Mouse (Mus musculus) gastrocnemius, adult 8-10 months (tissue): ENCODE measurements around the gene Cdc14a. TPM values are rescaled to one million over a fixed set of nuclear protein-coding genes. Genes with fewer than 3 reads are reported as not detected.

Experiments
- DNase-seq, 2 experiments: peaks; one replicate each; pipeline ENCODE4 v3.0.0; 2022; ENCODE audit warnings: low spot score in 2 of 2
- total RNA-seq, 4 experiments: library from RNA; stranded (reverse); gene quantifications; 2 replicates each; pipeline ENCODE4 v1.2.4; 2022

Gene Cdc14a
- total RNA-seq, 4 experiments from 2014 or later = 14.2 to 23.0 (median 17.6) TPM

DNA sequence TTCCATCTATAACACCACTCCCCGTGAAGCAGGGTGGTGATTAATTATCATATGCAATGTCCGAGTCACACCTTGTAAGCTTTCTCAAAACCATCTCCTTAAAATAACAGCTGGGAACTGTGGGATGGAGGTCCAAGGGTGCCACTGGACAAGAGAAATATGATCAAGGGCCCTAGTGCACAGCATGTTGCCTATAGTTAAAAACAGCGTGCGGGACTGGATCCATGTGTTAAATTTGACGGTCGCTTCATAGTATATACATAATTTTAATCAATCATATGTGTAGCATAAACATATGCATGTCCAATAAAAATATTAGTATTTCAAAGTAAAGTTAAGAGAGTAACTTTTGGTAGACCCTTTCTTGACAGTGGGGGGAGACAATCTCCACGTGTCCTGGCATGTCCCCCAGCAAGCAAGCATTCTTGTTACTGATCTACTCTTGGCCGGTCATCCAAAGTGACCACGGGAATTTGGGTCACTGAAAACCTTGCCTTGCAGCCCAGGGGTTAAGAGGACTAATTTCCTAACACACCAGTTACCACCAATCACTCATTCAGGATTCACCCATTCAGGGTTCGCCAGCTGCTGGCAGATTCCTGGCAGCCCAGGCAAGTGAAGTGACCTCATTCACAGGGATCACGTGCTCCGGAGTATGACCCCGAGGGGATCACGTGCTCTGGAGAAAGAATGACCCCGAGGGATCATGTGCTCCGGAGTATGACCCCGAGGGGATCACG lies 94.6 kb downstream of the Cdc14a start:
- peak in 1 of 2 experiments; percentile 31 for DNase-seq

DNA sequence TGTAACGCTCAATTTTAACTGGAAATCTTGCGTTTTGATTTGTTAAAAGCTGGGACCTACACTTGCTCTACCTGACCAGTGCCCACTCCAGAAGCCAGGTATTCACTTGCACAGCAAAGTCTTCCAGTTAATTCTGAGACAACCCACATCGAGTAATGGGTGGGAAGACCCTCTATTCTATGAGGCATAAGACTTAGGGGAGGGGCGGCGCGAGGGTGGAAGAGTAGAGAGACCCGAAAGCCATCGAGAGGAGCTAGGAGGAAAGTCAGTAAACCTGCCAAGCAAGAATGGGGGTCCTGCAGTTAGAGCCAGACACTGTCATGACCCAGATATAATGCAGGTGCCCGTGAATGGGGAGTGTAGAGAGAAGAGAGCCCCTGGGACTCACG lies 96.2 kb downstream of the Cdc14a start:
- no peak for DNase-seq

DNA sequence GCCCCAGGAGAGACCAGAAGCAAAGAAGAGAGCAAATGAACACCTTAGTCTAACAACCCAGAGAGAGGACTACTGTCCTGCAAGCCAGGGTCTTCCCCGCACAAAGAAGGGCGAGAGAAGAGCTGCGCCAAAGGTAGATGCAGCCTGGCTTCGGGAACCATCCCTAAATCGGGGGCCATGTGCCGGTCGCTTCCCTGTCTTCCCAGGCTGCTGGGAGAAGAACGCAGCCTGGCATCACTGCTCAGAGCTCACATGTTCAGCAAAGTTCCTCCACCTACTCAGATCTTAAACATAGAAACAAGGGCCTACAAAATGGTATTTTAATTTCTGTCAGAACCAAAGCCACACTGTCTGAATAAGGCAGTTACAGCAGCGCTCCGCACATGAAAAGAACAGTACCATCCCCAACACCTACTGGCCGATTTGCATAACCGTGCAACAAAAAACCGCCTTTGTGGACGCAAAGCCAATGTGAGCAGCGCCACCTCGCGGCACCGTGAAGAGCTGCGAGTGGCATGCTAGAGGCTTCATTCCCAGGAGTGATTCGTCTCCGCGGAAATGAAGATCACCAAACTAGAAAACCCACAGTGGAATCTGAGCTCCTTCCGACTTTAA lies 96.7 kb downstream of the Cdc14a start:
- DNase-seq = peak in 1 of 2 experiments; percentile 40

DNA sequence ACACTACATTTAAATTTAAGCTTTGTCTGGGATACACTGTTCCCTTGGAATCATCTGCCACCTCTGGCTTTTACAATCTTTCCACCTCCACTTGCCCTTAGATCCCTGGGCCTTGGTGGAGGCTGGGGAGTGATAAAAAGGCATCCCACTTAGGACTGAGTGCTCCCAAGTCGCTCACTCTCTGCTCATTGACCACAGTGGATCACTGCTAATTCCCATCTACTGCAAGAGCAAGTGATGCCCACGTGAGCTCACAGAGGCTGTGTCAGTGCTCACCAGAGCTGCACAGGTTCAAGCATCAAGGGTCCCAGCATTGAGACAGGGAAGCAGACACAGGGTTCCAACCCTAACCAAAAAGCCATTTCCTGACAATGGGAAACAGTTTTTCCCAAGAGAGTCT lies 98.3 kb downstream of the Cdc14a start:
- no peak for DNase-seq

DNA sequence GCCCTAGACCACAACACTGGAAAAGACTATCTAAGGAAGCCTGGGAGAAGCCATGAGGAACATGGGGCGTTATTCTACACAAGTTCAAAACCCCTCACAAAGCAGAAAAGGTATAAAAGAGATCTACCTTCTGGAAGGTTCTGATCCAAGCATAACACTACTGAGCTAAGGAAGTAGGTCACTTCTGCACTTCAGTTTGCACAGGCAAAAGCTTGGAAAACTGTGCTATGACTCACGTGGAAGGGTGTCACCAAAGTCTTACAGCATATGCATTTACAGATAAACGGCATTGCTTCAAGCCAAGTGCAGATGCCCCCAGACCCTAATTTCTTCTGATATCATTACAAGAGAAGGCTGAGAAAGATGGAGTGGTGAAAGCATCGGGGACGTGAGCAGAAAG lies 104.1 kb downstream of the Cdc14a start:
- no peak for DNase-seq

DNA sequence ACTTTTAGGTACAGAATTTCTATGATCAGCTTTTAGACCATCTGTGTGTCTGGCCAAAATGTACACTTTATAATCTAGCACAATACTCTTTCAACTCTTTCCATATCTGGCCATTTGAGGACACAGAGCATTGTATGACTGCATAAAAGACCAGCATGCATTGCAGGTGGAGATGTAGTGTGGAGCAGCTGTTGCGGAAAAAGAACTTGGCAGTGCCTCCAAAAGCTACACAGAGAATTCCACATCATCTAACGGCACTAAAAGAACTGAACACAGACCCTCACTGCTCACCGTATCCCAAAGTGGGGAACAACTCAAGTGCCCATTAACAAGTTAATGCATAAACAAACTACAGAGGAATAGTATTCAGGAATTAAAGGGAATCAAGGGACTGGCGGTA lies 112.0 kb downstream of the Cdc14a start:
- no peak for DNase-seq

DNA sequence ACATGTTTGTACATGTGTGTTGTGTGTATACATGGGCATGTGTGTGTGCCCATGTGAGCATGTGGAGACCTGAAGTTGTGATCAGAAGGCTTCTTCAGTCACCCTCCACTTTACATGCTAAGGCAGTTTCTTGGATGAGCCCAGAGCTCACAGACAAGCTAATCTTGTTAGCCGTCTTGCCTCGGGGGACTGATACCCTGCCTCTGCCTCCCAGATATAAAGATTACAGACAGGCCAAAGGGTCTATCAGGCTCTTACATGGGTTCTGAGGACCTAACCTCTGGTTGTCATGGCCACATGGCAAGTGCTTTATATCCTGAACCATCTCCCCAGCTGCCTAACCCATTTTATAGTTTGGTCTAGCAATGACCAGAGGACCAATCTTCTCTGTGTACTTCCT lies 112.7 kb downstream of the Cdc14a start:
- DNase-seq = no peak

DNA sequence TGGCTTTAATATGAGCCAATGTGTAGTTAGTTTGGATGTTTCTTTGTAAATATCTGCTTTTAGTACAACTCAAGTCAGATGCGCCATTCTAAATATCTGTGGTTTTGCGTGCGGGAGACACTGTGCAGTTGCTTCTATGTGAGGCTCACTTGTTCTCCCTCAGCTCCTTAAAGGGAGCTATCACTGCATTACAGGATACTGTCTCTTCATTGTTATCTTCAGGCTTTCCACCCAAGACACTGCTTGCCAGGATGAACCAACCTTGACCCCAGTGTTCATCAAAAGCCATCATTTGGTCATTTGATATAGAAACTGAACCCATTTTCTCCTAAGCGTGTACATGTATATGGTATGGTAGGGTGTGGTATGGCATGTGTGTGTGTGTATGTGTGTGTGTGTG lies 113.2 kb downstream of the Cdc14a start:
- DNase-seq = no peak

DNA sequence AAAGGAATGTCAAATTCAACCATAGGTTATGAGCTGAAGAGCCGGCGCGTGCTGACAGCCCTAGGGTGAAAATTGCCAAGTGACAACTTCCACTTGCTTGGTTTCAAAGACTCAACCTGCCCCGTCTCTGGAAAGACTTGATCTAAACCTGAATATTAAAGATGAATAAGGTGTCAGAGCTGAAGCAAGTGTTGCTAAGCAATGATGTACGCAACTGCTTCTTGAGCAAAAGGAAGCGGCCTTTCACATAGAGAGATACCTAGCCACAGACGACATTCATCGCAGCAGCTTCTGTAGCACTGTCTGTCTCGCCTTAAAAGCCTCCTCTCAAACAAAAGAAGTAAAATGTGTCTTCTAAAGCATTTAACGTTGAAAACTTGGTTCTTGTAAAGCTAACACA lies 113.8 kb downstream of the Cdc14a start:
- DNase-seq = no peak

DNA sequence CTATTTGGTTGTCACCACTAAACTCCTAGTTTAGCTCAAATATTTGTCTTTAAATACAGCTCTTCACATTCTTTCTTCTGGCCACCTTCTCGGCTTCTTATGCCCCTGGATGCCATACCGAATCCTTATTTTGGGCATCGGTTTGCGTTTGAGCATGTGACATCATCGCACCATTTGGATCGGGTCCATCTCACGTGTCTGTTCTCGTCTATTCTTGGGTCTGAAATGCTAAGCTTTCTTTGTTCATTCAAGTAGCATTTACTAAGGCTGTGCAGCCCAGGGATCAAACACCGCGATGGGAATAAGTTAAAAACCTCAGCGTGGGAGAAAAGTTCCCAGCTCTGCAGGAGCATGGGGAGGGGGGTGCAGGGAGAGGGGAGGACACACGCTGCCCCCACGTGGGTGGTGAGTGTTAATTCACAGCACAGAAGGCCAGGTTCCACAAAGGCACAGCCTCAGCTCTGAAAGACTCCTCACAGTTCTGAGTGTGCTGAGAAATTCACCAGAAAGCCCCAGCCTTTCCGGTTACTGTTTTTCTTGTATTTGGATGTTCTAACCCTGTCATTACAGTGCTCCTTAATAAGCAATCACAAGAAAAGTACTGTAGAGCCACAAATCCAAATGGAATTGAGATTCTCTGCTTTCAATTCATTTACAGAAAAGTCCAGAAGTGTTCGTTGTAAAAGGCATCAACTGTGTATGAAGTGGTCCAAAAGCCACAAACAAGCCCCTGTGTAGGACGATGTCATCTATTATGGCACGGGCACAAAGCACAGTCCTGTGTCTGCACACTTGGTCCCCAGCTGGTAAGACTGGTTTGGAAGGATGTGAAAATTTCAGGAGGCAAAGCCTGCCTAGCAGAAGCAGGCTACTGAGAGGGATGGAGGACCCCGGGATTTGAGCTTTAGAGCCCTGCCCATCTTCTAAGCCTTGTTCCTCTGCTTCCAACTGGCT lies 118.8 kb downstream of the Cdc14a start:
- no peak for DNase-seq

DNA sequence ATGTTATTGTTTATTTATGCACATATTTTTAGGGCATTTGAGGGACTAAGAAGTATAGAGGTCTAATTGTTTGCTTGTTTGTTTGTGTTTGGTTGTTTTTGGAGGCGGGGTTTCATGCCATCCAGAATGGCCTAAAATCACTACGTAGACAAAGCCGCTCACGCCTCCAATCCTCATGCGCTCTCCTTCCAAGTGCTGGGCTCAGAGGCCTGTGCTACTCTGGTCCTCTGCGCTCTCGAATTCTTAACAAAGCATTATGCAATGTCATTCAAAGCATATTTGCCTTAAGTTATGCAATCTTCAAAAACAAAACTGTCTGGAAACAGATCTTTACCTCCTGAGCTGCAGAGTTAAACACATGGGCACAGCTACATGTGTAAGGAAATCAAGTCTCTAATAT lies 121.3 kb downstream of the Cdc14a start:
- no peak for DNase-seq

DNA sequence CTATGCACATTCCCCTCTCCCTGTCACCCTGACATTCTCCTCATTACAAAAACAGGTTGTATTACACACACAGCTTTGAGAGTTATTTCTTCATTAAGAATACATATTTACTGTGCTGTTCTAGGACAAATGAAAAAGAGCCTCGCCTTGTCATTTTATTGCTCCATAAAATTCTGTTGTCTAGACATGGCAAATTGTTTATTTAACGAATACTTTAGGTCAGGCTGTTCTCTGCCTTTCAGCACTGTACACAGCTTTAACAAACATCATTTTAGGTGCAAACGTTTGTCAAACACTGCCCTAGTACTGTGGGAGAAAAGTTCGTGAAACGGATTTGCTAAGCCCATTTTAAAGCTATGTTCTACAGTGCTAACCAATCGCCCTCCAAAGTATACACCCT lies 122.1 kb downstream of the Cdc14a start:
- no peak for DNase-seq

DNA sequence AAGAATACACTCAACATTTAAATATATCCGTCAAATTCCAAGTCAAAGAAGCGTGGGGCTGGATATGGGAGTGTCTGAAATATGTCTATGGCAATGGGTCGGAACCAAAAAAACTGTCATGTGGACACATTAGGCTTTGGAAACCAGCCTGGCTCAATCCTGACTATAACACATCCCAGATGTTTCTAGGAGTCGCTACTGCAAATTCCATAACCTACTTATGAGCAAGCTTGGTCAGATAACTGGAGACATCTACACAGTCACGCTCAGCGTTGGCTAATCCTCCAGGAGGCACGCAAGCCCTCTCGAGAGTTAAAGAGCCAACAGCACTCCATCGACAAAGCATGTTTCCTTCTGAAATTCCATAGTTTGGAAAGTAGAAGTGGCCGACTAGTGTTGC lies 125.1 kb downstream of the Cdc14a start:
- no peak for DNase-seq

DNA sequence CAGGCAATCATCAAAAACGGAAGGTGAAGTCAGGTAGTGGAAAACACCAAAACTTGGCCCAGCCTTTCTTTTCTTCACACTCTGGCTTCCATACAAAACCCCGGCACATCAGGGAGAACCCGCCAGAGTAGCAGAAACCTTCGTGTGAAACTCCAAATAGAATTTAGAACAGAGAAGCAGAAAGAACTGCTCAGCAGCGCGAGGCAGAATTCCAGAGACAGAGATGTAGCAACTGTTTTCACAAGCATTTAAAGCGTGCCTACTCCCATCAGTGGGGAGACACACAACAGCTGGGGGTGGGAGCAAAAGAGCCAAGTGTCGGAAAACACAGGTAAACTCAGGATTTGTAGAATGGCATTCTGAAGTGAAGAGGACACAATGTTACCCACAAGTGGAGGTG lies 125.8 kb downstream of the Cdc14a start:
- DNase-seq = no peak

DNA sequence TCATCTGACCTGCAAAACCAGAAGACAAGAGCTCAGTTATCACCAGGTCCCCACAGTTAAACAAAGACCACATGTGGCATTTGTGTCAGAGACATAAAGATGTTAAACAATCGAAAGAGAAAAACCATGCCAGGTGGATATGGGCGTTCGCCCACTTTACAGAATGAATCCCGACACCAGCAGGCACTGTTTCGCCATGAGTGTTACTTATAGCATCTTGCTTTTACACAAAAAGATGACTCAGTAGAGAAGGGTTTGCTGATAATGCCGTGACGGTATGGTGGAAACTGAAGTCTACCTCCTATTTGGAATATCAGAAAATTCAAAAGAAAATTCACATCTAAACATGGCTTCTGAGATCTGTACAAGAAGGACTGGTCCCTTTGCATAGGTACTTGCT lies 126.7 kb downstream of the Cdc14a start:
- no peak for DNase-seq

DNA sequence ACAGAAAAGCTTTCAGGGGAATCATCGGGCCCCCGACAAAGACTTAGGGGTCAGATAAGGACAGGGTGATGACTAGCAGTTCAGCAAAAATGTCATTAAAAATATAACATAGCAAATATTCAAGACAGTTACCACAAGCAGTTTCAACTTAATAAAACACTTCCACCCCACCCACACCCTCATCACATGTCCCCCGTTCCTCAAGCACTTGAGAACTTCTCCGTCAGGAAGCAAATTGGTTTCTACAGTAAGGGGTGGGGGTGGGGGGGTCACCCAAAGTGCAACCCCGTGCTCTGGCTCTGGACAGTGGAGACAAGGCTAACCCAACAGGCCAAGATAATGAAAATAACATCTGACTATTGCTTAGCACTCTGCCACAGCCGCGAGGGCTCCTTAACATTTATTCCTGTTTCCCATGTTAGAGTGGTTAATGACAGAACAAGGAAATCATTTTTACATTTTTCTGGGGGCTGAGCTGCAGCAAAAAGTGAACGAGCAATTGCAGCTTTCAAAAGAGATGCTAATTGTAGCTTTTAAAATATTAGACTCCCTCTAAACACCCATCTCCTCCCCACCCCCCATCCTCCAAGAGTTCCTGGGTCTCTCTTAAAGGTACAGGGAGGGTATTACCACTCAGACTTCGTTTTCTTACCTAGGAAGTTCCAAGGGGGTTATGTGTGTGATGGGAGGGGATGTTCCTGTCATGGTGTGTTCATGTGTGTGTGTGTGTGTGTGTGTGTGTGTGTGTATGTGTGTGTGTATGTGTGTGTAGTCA lies 133.6 kb downstream of the Cdc14a start:
- DNase-seq = no peak

DNA sequence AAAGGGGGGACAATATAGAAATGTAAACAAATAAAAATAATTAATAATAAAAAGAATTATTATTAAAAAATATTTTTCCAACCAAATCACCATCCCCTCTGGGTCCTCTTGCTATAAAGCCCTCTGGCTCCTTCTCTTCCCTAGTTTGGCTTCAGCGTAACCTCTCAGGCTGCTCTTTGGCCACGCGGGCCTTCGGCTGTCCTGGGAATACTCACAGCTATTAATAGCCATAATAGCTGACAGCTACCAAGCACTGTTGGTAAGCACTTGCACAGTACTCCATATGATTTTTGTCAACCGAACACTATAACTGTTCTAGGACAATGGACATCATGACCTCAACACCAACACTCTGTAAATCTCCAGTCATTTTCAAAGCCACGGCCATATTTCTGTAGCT lies 135.0 kb downstream of the Cdc14a start:
- DNase-seq = no peak

DNA sequence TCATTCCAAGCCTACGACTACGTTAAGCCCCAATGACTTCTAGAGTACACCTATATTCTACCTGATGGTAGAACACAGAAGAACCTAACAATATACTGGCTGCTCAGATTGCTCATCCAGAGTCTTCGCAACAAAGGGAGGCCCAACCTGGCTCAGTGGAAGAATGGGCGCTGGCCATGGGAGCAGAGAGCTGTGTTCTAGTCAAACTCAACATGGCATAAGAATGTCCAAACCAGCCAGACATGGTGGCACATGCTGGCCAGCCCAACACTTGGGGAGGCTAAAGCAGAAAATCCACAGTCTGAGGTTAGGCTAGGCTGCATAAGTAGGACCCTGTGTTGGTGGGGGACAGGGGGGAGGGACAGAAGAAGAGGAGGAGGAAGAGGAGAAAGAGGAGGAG lies 139.1 kb downstream of the Cdc14a start:
- no peak for DNase-seq

DNA sequence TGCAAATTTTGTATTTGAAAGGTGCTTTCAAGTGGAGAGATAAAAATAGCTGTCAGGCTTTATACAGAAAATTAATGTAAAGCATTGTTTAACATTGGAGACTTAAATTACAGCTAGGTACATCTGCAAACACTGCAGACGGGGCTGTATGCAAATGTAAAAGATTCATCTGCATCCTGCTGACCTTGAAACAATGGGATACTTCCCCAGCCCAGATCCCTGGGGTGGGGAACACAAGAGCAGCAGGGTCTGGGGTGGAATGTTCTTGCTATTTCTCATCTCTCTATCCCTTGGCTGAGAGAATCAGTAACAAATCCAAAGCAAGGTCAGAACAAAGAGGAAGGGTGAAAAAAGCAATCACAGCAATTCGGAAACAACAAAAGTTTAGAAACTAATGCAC lies 139.8 kb downstream of the Cdc14a start:
- no peak for DNase-seq

DNA sequence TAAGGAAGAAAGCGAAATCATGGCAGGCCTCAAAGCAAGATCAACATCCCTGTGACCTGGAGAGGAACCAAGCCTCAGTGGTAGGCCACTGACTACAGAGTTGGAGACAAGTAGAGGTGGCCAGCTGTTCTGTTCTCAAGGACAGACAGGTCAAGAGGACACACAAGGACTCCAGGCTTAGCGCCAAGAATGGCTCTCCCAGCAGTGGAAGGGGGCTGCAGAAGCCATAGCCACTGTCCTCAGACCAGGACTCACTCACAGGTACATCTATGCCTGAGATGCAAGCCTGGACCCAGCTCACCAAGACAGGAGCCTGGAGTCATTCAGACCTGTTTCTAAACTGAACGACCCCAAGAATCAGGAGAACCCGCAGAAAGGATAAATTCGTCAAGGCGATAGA lies 142.2 kb downstream of the Cdc14a start:
- DNase-seq = no peak

DNA sequence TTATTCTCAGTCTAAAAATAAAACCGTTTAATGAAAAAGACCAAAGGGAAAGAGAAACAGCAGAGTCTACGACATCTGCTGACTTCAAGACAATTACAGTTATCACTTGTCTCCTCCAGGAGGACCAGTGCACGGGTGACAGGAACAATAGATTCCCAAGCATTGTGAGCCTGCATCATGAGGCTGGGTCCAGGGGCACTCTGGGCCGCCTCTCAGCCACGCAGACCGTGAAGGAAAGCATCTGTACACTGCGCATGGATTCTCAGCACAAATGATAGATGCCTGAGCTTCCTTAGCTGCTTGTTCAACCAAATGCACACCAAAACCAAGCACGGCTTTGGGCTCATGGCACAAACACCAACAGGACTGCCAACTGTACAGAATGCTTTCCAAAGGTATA lies 146.7 kb downstream of the Cdc14a start:
- no peak for DNase-seq

DNA sequence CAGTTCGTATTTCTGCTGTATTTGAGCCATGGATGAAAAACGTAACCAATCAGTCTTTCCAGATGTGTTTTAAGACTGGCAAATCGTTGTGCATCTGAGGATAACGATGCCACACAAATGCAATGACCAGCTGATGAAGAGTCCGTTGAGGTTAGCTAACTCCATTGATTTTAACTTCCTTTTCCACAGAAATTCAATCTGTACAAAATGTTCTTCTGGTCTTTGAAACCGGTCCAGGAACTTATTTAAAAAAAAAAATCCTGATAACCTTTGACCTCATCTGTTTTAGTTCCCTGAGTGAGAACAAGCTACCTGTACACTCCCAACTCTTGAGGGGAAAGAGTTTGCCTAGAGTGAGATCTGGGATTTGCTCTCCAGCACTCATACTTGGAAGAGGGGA lies 152.2 kb downstream of the Cdc14a start:
- no peak for DNase-seq
